In the genomic region with DNA sequence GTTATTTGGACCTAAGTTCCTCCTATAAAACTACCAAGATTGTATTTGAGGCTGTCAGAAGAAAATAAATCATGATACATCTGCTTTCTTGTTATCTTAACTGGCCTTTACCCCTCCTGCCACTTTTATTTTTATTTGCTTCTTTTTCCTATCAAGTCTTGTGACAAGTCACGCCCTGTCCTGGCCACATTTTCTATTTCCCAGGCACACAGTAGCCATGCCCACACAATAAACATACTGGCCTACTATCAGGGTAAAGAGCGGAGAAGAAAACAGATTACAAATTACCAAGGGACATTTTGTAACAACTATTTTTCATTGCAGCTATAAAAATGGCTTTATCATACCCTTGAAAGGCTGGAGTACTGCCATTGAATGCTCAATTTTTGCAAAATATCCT, we compare ENCODE assay signal across 22 mouse cellular contexts. TPM values are rescaled to one million over a fixed set of nuclear protein-coding genes. Genes with fewer than 3 reads are reported as not detected.
"Had no signal": no experiment of that assay in that cellular context is flagged by ENCODE, and none has a peak within 500 bp of the region (broad histone marks: within the 10 kb centered on the region; RNA-seq: fewer than 3 reads in every experiment).

No protein-coding gene starts in this region.

- H3K27ac ChIP-seq: neural tube, embryonic 12.5 days; neural tube, embryonic 13.5 days; neural tube, embryonic 15.5 days; stomach, embryonic 15.5 days had no signal

- H3K4me1 ChIP-seq: neural tube, embryonic 12.5 days; neural tube, embryonic 13.5 days; neural tube, embryonic 15.5 days; stomach, embryonic 15.5 days had no signal

- H3K4me3 ChIP-seq: neural tube, embryonic 12.5 days; neural tube, embryonic 13.5 days; neural tube, embryonic 15.5 days; stomach, embryonic 15.5 days had no signal

- DNase-seq: retina, postnatal 1 day; right cerebral cortex, adult 18-20 months; right cerebral cortex, postnatal 14 days; right cerebral cortex, postnatal 4 days; spleen, adult 18-20 months; thymus, adult 18-20 months; thymus, adult 2 months; thymus, postnatal 14 days; thymus, postnatal 25 days; thymus, postnatal 36 days; thymus, postnatal 4 days had no signal

- H3K9ac ChIP-seq: neural tube, embryonic 12.5 days; neural tube, embryonic 13.5 days; neural tube, embryonic 15.5 days; stomach, embryonic 15.5 days had no signal

- H3K9me3 ChIP-seq: neural tube, embryonic 12.5 days; neural tube, embryonic 13.5 days; neural tube, embryonic 15.5 days; stomach, embryonic 15.5 days had no signal

- H3K36me3 ChIP-seq: neural tube, embryonic 12.5 days; neural tube, embryonic 13.5 days; neural tube, embryonic 15.5 days; stomach, embryonic 15.5 days had no signal

- H3K27me3 ChIP-seq: neural tube, embryonic 12.5 days; neural tube, embryonic 13.5 days; neural tube, embryonic 15.5 days; stomach, embryonic 15.5 days had no signal

- H3K4me2 ChIP-seq: neural tube, embryonic 12.5 days; neural tube, embryonic 13.5 days; neural tube, embryonic 15.5 days; stomach, embryonic 15.5 days had no signal

RNA-seq across cellular contexts. Expression of a gene that starts 10.6 kb away (rescaled TPM):
- polyA plus RNA-seq: neural tube, embryonic 11.5 days; neural tube, embryonic 12.5 days; neural tube, embryonic 13.5 days; neural tube, embryonic 14.5 days; neural tube, embryonic 15.5 days; spleen, adult 2 months; stomach, embryonic 14.5 days; testis, adult 2 months; thymus, adult 2 months; thymus, postnatal 0 days; urinary bladder, adult 2 months had no signal
